Mouse (Mus musculus) heart, adult 2 months (tissue): ENCODE measurements around the gene Gramd1a. TPM values are rescaled to one million over a fixed set of nuclear protein-coding genes. Genes with fewer than 3 reads are reported as not detected.

Experiments
- DNase-seq, 2 experiments: peaks; one replicate each; pipeline ENCODE4 v3.0.0; 2021
- H3K27ac ChIP-seq: fragments of 200-600 bp; 2 replicates; pipeline ENCODE4 v1.8.1; 2022
- H3K27me3 ChIP-seq: fragments of 200-500 bp; 2 replicates; pipeline ENCODE4 v1.6.1; 2012; ENCODE audit warnings: mild to moderate bottlenecking, low read length, inconsistent platforms, mixed read lengths; ENCODE audit not compliant: control insufficient read depth, insufficient read depth
- H3K36me3 ChIP-seq: fragments of 200-500 bp; 2 replicates; pipeline ENCODE4 v1.6.1; 2012; ENCODE audit warnings: low read length, inconsistent platforms; ENCODE audit not compliant: control insufficient read depth, insufficient read depth
- H3K4me1 ChIP-seq: fragments of 200-500 bp; 2 replicates; pipeline ENCODE4 v1.6.1; 2011; ENCODE audit warnings: low read length; ENCODE audit not compliant: control insufficient read depth, insufficient read depth
- H3K4me3 ChIP-seq: fragments of 200-600 bp; 2 replicates; pipeline ENCODE4 v1.8.1; 2022
- H3K79me2 ChIP-seq: fragments of 200-500 bp; replicated peaks from 2 replicates; pipeline ENCODE4 v1.6.1; 2012; ENCODE audit warnings: mild to moderate bottlenecking, inconsistent platforms, low read length, moderate library complexity, mixed read lengths; ENCODE audit not compliant: control insufficient read depth, insufficient read depth
- H3K9ac ChIP-seq: fragments of 200-500 bp; 2 replicates; pipeline ENCODE4 v1.6.1; 2012; ENCODE audit warnings: low read depth, mild to moderate bottlenecking, control low read depth, inconsistent platforms, low read length, mixed read lengths
- CTCF ChIP-seq: fragments of 200-600 bp; IDR thresholded peaks from 2 replicates; pipeline ENCODE4 v1.8.1; 2022; ENCODE audit warnings: antibody characterized with exemption, mild to moderate bottlenecking, moderate library complexity
- EP300 ChIP-seq: fragments of 200-500 bp; IDR thresholded peaks from 2 replicates; pipeline ENCODE4 v1.6.1; 2011; ENCODE audit warnings: low read depth, low read length, control low read depth; ENCODE audit not compliant: insufficient read depth
- POLR2A ChIP-seq: fragments of 200-500 bp; IDR thresholded peaks from 2 replicates; pipeline ENCODE4 v1.6.1; 2011; ENCODE audit warnings: mild to moderate bottlenecking, low read depth, low read length, control low read depth; ENCODE audit not compliant: insufficient read depth
- WGBS: fragments of 180-500 bp; shearing (Covaris S2); methylation state at CpG from one replicate; pipeline ENCODE4 v1.1.7; 2018; 5-methylcytosine and 5-hydroxymethylcytosine counted together
- intact Hi-C: fragments of 180-260 bp; cut with DNase I; formaldehyde crosslinking; loops from one replicate; pipeline ENCODE4 v1.15.1; 2025
- polyA plus RNA-seq: library from polyadenylated mRNA; depleted of rRNA; stranded (reverse); fragments of >200 nt; gene quantifications from 2 replicates; pipeline ENCODE4 v1.2.3, GENCODE M21; 2012
- total RNA-seq, 2 experiments: library from RNA; stranded (reverse); gene quantifications; 2 replicates each; pipeline ENCODE4 v1.2.3; 2021

Gene Gramd1a
- total and polyA plus RNA-seq, 3 experiments, result 27.9 to 64.3 (median 33.7) TPM

- intact Hi-C loops, result no loop called here
- no peak for TF ChIP-seq POLR2A
- no peak overlapping the region for H3K27ac ChIP-seq
- H3K27me3 ChIP-seq, result no peaks in the 10 kb centered on the region
- DNase-seq, result no peak
- no peaks in the 10 kb centered on the region for H3K36me3 ChIP-seq
- no peak overlapping the region for H3K4me3 ChIP-seq
- H3K9ac ChIP-seq, result no peak overlapping the region
- H3K4me1 ChIP-seq, result peaks cover 6% of the 10 kb centered on the region
- no peaks in the 10 kb centered on the region for H3K79me2 ChIP-seq
- 70% methylated on average over 3 of the region's 3 CpGs for WGBS
These were observed 8.2 kb upstream of the Gramd1a start for GRCm38 (mm10) chr7:31163666-31164577.

GRCm38 (mm10) chr7:31162324-31162723, 6.6 kb upstream of the Gramd1a start:
- DNase-seq, result no peak

GRCm38 (mm10) chr7:31161831-31162230, 6.1 kb upstream of the Gramd1a start:
- Histone ChIP-seq H3K79me2 (no peaks in the 10 kb centered on the region), H3K27me3 (no peaks in the 10 kb centered on the region), H3K9ac (no peak overlapping the region), H3K36me3 (no peaks in the 10 kb centered on the region), H3K27ac (no peak overlapping the region), H3K4me3 (no peak overlapping the region), H3K4me1 (peaks cover 2% of the 10 kb centered on the region; the same call in 1 of the 2 replicates)
- no peak for DNase-seq
- WGBS, result 64% methylated on average over 3 of the region's 3 CpGs
- intact Hi-C loops, result no loop called here
- TF ChIP-seq CTCF, result no peak
- TF ChIP-seq EP300, result no peak
- no peak for TF ChIP-seq POLR2A

More at GRCm38 (mm10) chr7:31162324-31162723, 6.6 kb upstream of the Gramd1a start:
- H3K4me3 ChIP-seq, result no peak overlapping the region
- H3K36me3 ChIP-seq, result no peaks in the 10 kb centered on the region
- no peaks in the 10 kb centered on the region for H3K79me2 ChIP-seq
- TF ChIP-seq CTCF (no peak), EP300 (no peak), POLR2A (no peak)
- H3K4me1 ChIP-seq, result peaks cover 2% of the 10 kb centered on the region; the same call in 1 of the 2 replicates
- no peak overlapping the region for H3K27ac ChIP-seq
- no peaks in the 10 kb centered on the region for H3K27me3 ChIP-seq
- no peak overlapping the region for H3K9ac ChIP-seq
- WGBS, result 48% methylated on average over 11 of the region's 11 CpGs
- intact Hi-C loops, result no loop called here

GRCm38 (mm10) chr7:31161246-31161645, 5.5 kb upstream of the Gramd1a start:
- Histone ChIP-seq H3K4me3 (no peak overlapping the region), H3K27ac (no peak overlapping the region), H3K9ac (no peak overlapping the region), H3K27me3 (no peaks in the 10 kb centered on the region), H3K79me2 (no peaks in the 10 kb centered on the region), H3K4me1 (peaks cover 2% of the 10 kb centered on the region; the same call in 1 of the 2 replicates), H3K36me3 (no peaks in the 10 kb centered on the region)
- DNase-seq, result no peak
- intact Hi-C loops, result no loop called here
- WGBS, result 90% methylated on average over 3 of the region's 3 CpGs
- TF ChIP-seq CTCF (no peak), EP300 (no peak), POLR2A (no peak)

GRCm38 (mm10) chr7:31160763-31161162, 5.1 kb upstream of the Gramd1a start:
- intact Hi-C loops, result no loop called here
- Histone ChIP-seq H3K9ac (no peak overlapping the region), H3K27me3 (no peaks in the 10 kb centered on the region), H3K36me3 (no peaks in the 10 kb centered on the region), H3K79me2 (no peaks in the 10 kb centered on the region), H3K27ac (no peak overlapping the region), H3K4me3 (no peak overlapping the region), H3K4me1 (peaks cover 5% of the 10 kb centered on the region; the same call in 1 of the 2 replicates)
- DNase-seq, result no peak
- TF ChIP-seq POLR2A (no peak), EP300 (no peak), CTCF (no peak)
- WGBS, result 47% methylated on average over 5 of the region's 5 CpGs
